Mouse (Mus musculus): ENCODE measurements around the gene Trappc2l. TPM values are rescaled to one million over a fixed set of nuclear protein-coding genes. Genes with fewer than 3 reads are reported as not detected.

Gene Trappc2l
- total and polyA plus RNA-seq, 3 experiments: 0.75 to 32.2 (median 31.8) TPM

DNA sequence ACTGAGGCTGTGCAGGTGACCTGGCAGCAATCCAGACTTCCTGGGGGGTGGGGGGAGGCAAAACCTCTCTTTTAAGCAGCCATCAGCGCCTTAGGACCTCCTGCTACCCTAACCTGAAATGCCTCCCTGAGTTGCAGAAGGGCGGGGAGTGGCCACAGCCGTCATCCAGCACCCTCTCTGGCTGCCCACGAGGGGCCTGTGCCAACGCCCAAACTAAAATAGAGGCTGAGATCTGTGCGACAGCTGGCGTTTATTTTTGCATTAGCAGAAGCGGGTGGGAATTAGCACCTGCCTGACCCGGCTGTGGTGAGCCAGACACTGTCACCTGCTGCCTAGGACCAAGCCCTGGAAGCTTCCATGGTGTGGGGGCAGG lies 25.3 kb downstream of the Trappc2l start:
- no peak for TF ChIP-seq CTCF (IDR thresholded peaks at IDR 0.05; ENCODE audit: low read depth, low read length)
- no peak for TF ChIP-seq GATA2 (IDR thresholded peaks at IDR 0.05; ENCODE audit: borderline replicate concordance, low read depth, low read length)
- TF ChIP-seq POLR2AphosphoS5 (IDR thresholded peaks at IDR 0.05; ENCODE audit: insufficient replicate concordance, low read depth, low read length): no peak
- TF ChIP-seq TAL1 (conservative IDR thresholded peaks at IDR 0.05; ENCODE audit: low read depth, low read length): no peak
- no peak for TF ChIP-seq GATA1 (IDR thresholded peaks at IDR 0.05; ENCODE audit: borderline replicate concordance, low read length)
- ATAC-seq (ENCODE audit: extremely low read depth, insufficient number of reproducible peaks, low FRiP score, poor library complexity, severe bottlenecking) (no peak), DNase-seq (ENCODE audit: low spot score) (no peak)
- Histone ChIP-seq H3K4me1 (ENCODE audit: insufficient read depth, low read depth, low read length) (peaks cover 58% of the 10 kb centered on the region), H3K9me3 (replicated peaks) (no peaks in the 10 kb centered on the region), H3K4me3 (ENCODE audit: low read depth, low read length) (no peak overlapping the region), H3K36me3 (replicated peaks) (peaks cover 100% of the 10 kb centered on the region), H3K27me3 (ENCODE audit: insufficient read depth, low read length) (no peaks in the 10 kb centered on the region)

DNA sequence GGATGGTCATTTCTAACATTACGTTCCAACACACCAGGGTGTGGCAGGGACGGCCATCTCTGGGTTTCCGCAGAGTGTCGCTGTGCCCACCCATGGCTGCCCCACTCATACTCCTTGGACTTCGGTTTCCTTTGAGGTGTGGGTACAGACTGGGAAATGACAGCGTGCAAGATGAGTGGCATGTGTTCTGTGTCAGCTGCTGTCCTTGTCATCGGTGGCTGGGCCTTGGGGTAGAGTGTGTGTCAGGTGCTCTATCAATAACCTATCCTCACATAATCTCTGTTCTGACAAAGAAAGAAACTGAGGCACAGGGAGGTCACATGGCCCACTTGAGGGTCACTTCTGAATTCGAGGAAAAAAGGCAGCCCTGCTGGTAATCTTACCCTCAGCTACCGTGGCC lies 25.8 kb downstream of the Trappc2l start:
- no peak overlapping the region for H3K4me3 ChIP-seq (ENCODE audit: low read depth, low read length)
- ATAC-seq (ENCODE audit: extremely low read depth, insufficient number of reproducible peaks, low FRiP score, poor library complexity, severe bottlenecking) (no peak), DNase-seq (ENCODE audit: low spot score) (no peak)
- no peak for TF ChIP-seq GATA2 (IDR thresholded peaks at IDR 0.05; ENCODE audit: borderline replicate concordance, low read depth, low read length)
- no peak for TF ChIP-seq CTCF (IDR thresholded peaks at IDR 0.05; ENCODE audit: low read depth, low read length)
- no peak for TF ChIP-seq TAL1 (conservative IDR thresholded peaks at IDR 0.05; ENCODE audit: low read depth, low read length)
- no peak for TF ChIP-seq POLR2AphosphoS5 (IDR thresholded peaks at IDR 0.05; ENCODE audit: insufficient replicate concordance, low read depth, low read length)
- TF ChIP-seq GATA1 (IDR thresholded peaks at IDR 0.05; ENCODE audit: borderline replicate concordance, low read length): no peak
- peaks cover 62% of the 10 kb centered on the region for H3K4me1 ChIP-seq (ENCODE audit: insufficient read depth, low read depth, low read length)
- peaks cover 100% of the 10 kb centered on the region for H3K36me3 ChIP-seq (replicated peaks)
- H3K27me3 ChIP-seq (ENCODE audit: insufficient read depth, low read length): no peaks in the 10 kb centered on the region
- H3K9me3 ChIP-seq (replicated peaks): no peaks in the 10 kb centered on the region

DNA sequence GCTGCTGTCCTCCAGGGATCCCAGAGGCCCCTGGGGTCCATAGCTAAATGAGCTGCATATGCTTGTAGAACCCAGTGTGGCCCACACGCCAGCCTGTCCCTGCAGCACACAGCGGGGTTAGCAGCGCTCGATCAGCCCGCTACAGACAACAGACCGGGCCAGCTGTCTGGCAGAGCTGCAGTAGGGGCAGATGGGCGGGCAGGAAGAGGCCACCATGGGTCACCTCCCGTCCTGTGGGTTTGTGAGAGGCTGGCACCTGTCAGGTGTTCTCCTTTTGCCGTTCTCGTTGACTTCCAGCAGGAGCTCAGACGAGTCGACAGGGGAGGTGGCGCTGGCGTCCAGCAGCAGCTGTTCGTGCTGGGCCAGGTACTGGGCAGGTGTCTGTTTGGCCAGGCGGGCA lies 27.2 kb downstream of the Trappc2l start:
- Histone ChIP-seq H3K4me3 (ENCODE audit: low read depth, low read length) (no peak overlapping the region), H3K9me3 (replicated peaks) (no peaks in the 10 kb centered on the region), H3K4me1 (ENCODE audit: insufficient read depth, low read depth, low read length) (peaks cover 72% of the 10 kb centered on the region), H3K27me3 (ENCODE audit: insufficient read depth, low read length) (no peaks in the 10 kb centered on the region), H3K36me3 (replicated peaks) (peaks cover 100% of the 10 kb centered on the region)
- ATAC-seq (ENCODE audit: extremely low read depth, insufficient number of reproducible peaks, low FRiP score, poor library complexity, severe bottlenecking): no peak
- no peak for DNase-seq (ENCODE audit: low spot score)
- no peak for TF ChIP-seq POLR2AphosphoS5 (IDR thresholded peaks at IDR 0.05; ENCODE audit: insufficient replicate concordance, low read depth, low read length)

DNA sequence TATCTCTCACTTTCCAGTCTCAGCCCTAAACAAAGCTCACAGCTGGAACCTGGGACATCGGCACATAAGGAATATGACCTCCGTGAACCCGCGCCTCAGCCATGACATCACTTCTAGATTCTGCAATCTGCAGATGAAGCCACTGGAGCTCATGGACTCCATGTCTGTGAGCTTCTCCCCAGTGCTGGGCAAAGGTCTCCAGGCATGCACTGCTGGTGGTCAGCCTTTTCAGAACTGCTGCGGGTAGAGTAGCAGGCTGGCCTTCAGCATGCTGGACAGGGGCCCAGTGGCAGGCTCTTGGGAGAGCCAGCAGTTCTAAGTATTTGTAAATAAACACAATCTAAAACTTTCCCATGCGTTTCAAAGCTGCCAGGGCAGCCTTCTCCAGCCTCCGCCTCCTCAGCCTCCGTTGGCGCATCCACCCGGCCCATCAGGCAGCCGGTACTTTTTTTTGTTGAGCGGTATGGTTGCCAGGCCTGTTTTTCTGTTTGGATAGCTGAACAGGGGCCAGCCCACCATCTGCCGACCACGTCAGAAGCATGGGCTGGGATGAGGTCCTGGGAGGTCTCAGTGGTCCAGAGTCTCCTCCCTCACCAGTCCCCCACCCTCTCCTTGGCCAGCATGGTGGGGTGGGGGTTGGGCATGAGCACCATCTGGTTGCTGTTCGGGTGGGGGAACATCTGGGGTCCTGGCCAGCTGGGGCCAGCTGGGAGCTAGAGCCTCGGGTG lies 28.2 kb downstream of the Trappc2l start:
- Histone ChIP-seq H3K27me3 (ENCODE audit: insufficient read depth, low read length) (no peaks in the 10 kb centered on the region), H3K4me3 (ENCODE audit: low read depth, low read length) (no peak overlapping the region), H3K9me3 (replicated peaks) (no peaks in the 10 kb centered on the region), H3K36me3 (replicated peaks) (peaks cover 100% of the 10 kb centered on the region), H3K4me1 (ENCODE audit: insufficient read depth, low read depth, low read length) (peaks cover 82% of the 10 kb centered on the region)
- no peak for DNase-seq (ENCODE audit: low spot score)
- ATAC-seq (ENCODE audit: extremely low read depth, insufficient number of reproducible peaks, low FRiP score, poor library complexity, severe bottlenecking): no peak
- no peak for TF ChIP-seq TAL1 (conservative IDR thresholded peaks at IDR 0.05; ENCODE audit: low read depth, low read length)
- TF ChIP-seq POLR2AphosphoS5 (IDR thresholded peaks at IDR 0.05; ENCODE audit: insufficient replicate concordance, low read depth, low read length): no peak
- TF ChIP-seq GATA2 (IDR thresholded peaks at IDR 0.05; ENCODE audit: borderline replicate concordance, low read depth, low read length): no peak
- no peak for TF ChIP-seq GATA1 (IDR thresholded peaks at IDR 0.05; ENCODE audit: borderline replicate concordance, low read length)
- TF ChIP-seq CTCF (IDR thresholded peaks at IDR 0.05; ENCODE audit: low read depth, low read length): no peak

DNA sequence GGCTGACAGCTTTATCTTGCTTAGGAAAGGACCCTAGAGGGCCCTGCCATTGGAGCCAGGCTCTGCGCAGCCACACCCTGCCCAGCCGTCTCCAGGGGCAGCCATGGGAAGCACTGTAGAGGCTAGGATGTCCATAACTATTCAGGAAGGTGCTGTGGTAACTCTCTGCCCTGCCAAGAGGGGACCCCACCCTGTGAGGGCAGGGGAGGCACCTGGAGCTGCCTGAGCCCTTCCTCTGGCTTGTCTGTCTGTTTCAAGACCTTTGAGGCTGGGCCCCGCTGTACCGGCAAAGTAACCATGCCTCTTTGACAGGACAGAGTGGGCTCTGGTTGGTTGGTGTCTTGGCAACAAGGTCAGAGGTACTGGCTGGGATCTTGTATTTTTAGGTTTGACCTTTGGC lies 29.4 kb downstream of the Trappc2l start:
- peaks cover 100% of the 10 kb centered on the region for H3K36me3 ChIP-seq (replicated peaks)
- peaks cover 82% of the 10 kb centered on the region for H3K4me1 ChIP-seq (ENCODE audit: insufficient read depth, low read depth, low read length)

DNA sequence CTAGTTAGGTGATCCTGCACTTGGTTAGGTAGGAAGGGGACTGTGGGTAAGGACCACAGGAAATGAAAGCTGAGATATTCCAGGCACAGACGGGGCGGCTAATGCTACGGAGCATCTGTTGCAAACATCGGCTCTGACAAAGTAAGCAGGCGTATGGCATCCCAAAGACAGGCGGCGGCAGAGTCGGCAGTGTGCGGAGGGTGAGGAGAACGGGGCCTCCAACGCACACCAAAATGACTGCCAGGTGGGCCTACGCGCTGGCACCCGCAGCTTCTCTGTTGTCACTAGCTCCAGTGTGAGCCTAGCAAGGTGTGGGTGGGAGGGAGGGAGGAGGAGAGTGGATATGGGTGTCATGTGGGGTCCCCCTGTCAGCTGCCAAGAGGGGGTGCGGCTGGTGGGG lies 30.0 kb downstream of the Trappc2l start:
- no peak overlapping the region for H3K4me3 ChIP-seq (ENCODE audit: low read depth, low read length)
- peaks cover 100% of the 10 kb centered on the region for H3K36me3 ChIP-seq (replicated peaks)
- H3K27me3 ChIP-seq (ENCODE audit: insufficient read depth, low read length): no peaks in the 10 kb centered on the region
- peaks cover 82% of the 10 kb centered on the region for H3K4me1 ChIP-seq (ENCODE audit: insufficient read depth, low read depth, low read length)
- TF ChIP-seq GATA1 (IDR thresholded peaks at IDR 0.05; ENCODE audit: borderline replicate concordance, low read length) (no peak), GATA2 (IDR thresholded peaks at IDR 0.05; ENCODE audit: borderline replicate concordance, low read depth, low read length) (no peak), CTCF (IDR thresholded peaks at IDR 0.05; ENCODE audit: low read depth, low read length) (no peak), TAL1 (conservative IDR thresholded peaks at IDR 0.05; ENCODE audit: low read depth, low read length) (no peak)
- H3K9me3 ChIP-seq (replicated peaks): no peaks in the 10 kb centered on the region
- ATAC-seq (ENCODE audit: extremely low read depth, insufficient number of reproducible peaks, low FRiP score, poor library complexity, severe bottlenecking) (no peak), DNase-seq (ENCODE audit: low spot score) (no peak)

More for the DNA sequence above, 29.4 kb downstream of the Trappc2l start:
- no peak for TF ChIP-seq POLR2AphosphoS5 (IDR thresholded peaks at IDR 0.05; ENCODE audit: insufficient replicate concordance, low read depth, low read length)
- TF ChIP-seq TAL1 (conservative IDR thresholded peaks at IDR 0.05; ENCODE audit: low read depth, low read length): no peak
- no peak for TF ChIP-seq GATA2 (IDR thresholded peaks at IDR 0.05; ENCODE audit: borderline replicate concordance, low read depth, low read length)
- TF ChIP-seq CTCF (IDR thresholded peaks at IDR 0.05; ENCODE audit: low read depth, low read length): no peak
- no peak for TF ChIP-seq GATA1 (IDR thresholded peaks at IDR 0.05; ENCODE audit: borderline replicate concordance, low read length)
- Histone ChIP-seq H3K9me3 (replicated peaks) (no peaks in the 10 kb centered on the region), H3K27me3 (ENCODE audit: insufficient read depth, low read length) (no peaks in the 10 kb centered on the region), H3K4me3 (ENCODE audit: low read depth, low read length) (no peak overlapping the region)
- DNase-seq (ENCODE audit: low spot score): no peak
- ATAC-seq (ENCODE audit: extremely low read depth, insufficient number of reproducible peaks, low FRiP score, poor library complexity, severe bottlenecking): no peak

Data from G1E (cell line).